Mouse (Mus musculus): ENCODE results near the gene Tbc1d1. TPM values are rescaled to one million over a fixed set of nuclear protein-coding genes. Genes with fewer than 3 reads are reported as not detected.

The Tbc1d1 gene
- polyA plus RNA-seq, 1 experiment from 2014 or later = 31.7 TPM

DNA sequence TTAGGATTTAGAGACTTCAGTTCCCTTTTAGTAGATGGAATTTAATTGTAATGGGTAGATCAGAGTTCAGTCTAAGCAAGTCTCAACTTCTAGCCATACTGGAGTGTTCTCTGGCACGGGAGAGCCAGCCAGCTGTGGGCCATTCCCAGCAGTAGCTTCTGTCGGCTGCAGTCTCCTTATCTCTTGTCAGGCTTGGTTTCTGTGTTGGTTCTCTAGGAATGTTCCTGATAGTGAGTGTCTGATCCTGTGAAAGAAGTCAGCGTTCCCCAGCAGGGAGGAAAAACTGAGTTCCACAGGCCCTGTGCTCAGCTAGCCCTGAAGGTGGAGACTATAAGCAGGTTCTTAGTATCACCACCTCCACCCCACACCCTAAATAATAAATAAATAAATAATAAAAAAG is 88.2 kb downstream of the Tbc1d1 start:
- Histone ChIP-seq H3K36me3 (ENCODE audit: control insufficient read depth, insufficient read depth, low read length) (no peaks in the 10 kb centered on the region), H3K27me3 (ENCODE audit: control insufficient read depth, insufficient read depth, low read length) (no peaks in the 10 kb centered on the region), H3K4me2 (ENCODE audit: low read depth, low read length) (no peak overlapping the region), H3K4me1 (ENCODE audit: control insufficient read depth, insufficient read depth, low read length) (peaks cover 35% of the 10 kb centered on the region), H3K9ac (ENCODE audit: low read length) (no peak overlapping the region), H3K9me3 (replicated peaks; ENCODE audit: control insufficient read depth, low read length) (no peaks in the 10 kb centered on the region), H3K4me3 (replicated peaks; ENCODE audit: low read length) (no peak overlapping the region), H3K27ac (ENCODE audit: low read length) (no peak overlapping the region)
- peak; percentile 33; the same call in 1 of the 2 replicates for ATAC-seq (ENCODE audit: insufficient read depth, low FRiP score)
- 20% methylated on average over 3 of the region's 3 CpGs for WGBS

DNA sequence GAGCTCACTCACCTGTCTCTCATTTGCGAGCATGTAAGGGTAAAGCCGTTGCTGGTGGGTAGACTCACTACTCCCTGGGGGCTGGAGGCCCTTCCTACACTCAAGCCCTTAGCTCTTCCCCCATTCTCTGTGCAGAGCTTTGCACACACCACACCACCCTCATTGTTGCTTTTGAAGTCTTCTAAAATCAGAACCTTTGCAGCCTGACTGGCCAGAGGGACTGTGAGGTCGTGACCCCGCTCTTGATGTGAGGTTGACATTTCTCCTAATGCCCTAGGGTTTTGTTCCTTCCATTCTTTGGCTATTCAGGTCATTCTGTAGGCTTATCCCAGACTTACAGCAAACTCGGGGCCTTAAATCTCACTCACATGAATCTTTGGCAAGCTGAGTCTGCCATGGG is 88.6 kb downstream of the Tbc1d1 start:
- Histone ChIP-seq H3K4me3 (replicated peaks; ENCODE audit: low read length) (no peak overlapping the region), H3K27ac (ENCODE audit: low read length) (no peak overlapping the region), H3K4me2 (ENCODE audit: low read depth, low read length) (no peak overlapping the region), H3K9ac (ENCODE audit: low read length) (no peak overlapping the region), H3K4me1 (ENCODE audit: control insufficient read depth, insufficient read depth, low read length) (peaks cover 35% of the 10 kb centered on the region), H3K27me3 (ENCODE audit: control insufficient read depth, insufficient read depth, low read length) (no peaks in the 10 kb centered on the region), H3K36me3 (ENCODE audit: control insufficient read depth, insufficient read depth, low read length) (no peaks in the 10 kb centered on the region), H3K9me3 (replicated peaks; ENCODE audit: control insufficient read depth, low read length) (no peaks in the 10 kb centered on the region)
- no peak; the same call in 1 of the 2 replicates for ATAC-seq (ENCODE audit: insufficient read depth, low FRiP score)
- 62% methylated on average over 5 of the region's 5 CpGs for WGBS

DNA sequence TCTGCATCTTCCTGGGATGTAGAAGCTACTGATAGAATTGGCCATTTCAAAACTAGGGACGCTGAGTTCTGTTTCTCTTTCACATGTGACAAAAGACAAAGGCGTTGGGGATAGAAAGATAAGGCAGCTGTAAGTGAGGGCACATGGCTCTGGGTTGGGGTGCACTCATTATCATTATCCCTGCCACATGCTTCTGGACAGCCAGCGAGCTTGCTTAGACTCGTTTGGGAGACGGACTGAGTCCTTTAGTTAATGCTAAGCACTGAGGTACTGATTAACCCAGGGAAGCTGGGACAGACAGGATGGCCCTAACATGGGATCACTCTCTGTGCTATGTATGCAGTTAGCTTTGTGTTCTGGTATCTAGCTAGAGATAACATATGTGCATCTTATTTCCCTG is 95.3 kb downstream of the Tbc1d1 start:
- H3K27me3 ChIP-seq (ENCODE audit: control insufficient read depth, insufficient read depth, low read length) = no peaks in the 10 kb centered on the region
- 63% methylated on average over 5 of the region's 5 CpGs for WGBS
- H3K36me3 ChIP-seq (ENCODE audit: control insufficient read depth, insufficient read depth, low read length) = no peaks in the 10 kb centered on the region
- no peak overlapping the region for H3K27ac ChIP-seq (ENCODE audit: low read length)
- no peaks in the 10 kb centered on the region for H3K9me3 ChIP-seq (replicated peaks; ENCODE audit: control insufficient read depth, low read length)
- no peak for ATAC-seq (ENCODE audit: insufficient read depth, low FRiP score)
- no peak overlapping the region for H3K9ac ChIP-seq (ENCODE audit: low read length)
- no peak overlapping the region for H3K4me3 ChIP-seq (replicated peaks; ENCODE audit: low read length)
- no peak overlapping the region for H3K4me2 ChIP-seq (ENCODE audit: low read depth, low read length)
- peaks cover 11% of the 10 kb centered on the region for H3K4me1 ChIP-seq (ENCODE audit: control insufficient read depth, insufficient read depth, low read length)

GRCm38 (mm10) chr5:64254278-64254677 is 98.2 kb downstream of the Tbc1d1 start:
- peaks cover 11% of the 10 kb centered on the region for H3K4me1 ChIP-seq (ENCODE audit: control insufficient read depth, insufficient read depth, low read length)
- H3K27ac ChIP-seq (ENCODE audit: low read length) = peak overlapping the region; percentile 46
- H3K4me2 ChIP-seq (ENCODE audit: low read depth, low read length) = no peak overlapping the region; the same call in 1 of the 2 replicates
- no peaks in the 10 kb centered on the region for H3K9me3 ChIP-seq (replicated peaks; ENCODE audit: control insufficient read depth, low read length)
- H3K9ac ChIP-seq (ENCODE audit: low read length) = no peak overlapping the region
- 0 out of 2 replicates have a peak, but pooled peaks cover 3% of the 10 kb centered on the region for H3K36me3 ChIP-seq (ENCODE audit: control insufficient read depth, insufficient read depth, low read length)
- no peaks in the 10 kb centered on the region for H3K27me3 ChIP-seq (ENCODE audit: control insufficient read depth, insufficient read depth, low read length)
- no peak for ATAC-seq (ENCODE audit: insufficient read depth, low FRiP score)
- no peak overlapping the region for H3K4me3 ChIP-seq (replicated peaks; ENCODE audit: low read length)
- WGBS = 54% methylated on average over 3 of the region's 3 CpGs

DNA sequence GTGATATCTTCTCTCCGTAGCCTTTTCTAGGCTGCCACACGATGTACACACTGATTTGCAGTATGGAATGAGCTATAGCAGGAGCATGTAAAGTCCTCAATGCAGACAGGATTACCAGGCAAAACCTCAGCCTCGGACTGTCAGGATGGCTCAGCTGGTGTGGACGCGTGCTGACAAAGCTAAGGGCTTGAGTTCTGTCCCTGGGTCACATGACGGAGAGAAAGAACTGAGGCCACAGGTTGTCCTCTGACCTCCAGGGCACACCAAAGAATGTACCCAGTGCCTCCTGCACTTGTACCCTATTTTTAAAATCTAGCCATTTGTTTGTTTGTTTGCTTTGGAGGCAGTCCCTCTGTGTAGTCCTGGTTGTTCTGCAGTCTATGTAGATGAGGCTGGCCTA is 98.9 kb downstream of the Tbc1d1 start:
- peaks cover 11% of the 10 kb centered on the region for H3K4me1 ChIP-seq (ENCODE audit: control insufficient read depth, insufficient read depth, low read length)
- no peak overlapping the region for H3K4me2 ChIP-seq (ENCODE audit: low read depth, low read length)
- H3K27me3 ChIP-seq (ENCODE audit: control insufficient read depth, insufficient read depth, low read length) = no peaks in the 10 kb centered on the region
- H3K9ac ChIP-seq (ENCODE audit: low read length) = no peak overlapping the region
- no peak for ATAC-seq (ENCODE audit: insufficient read depth, low FRiP score)
- WGBS = 62% methylated on average over 6 of the region's 6 CpGs
- H3K36me3 ChIP-seq (ENCODE audit: control insufficient read depth, insufficient read depth, low read length) = 0 out of 2 replicates have a peak, but pooled peaks cover 3% of the 10 kb centered on the region
- no peak overlapping the region for H3K4me3 ChIP-seq (replicated peaks; ENCODE audit: low read length)
- H3K27ac ChIP-seq (ENCODE audit: low read length) = no peak overlapping the region
- no peaks in the 10 kb centered on the region for H3K9me3 ChIP-seq (replicated peaks; ENCODE audit: control insufficient read depth, low read length)

- Histone ChIP-seq H3K27ac (ENCODE audit: low read length) (no peak overlapping the region), H3K36me3 (ENCODE audit: control insufficient read depth, insufficient read depth, low read length) (no peaks in the 10 kb centered on the region), H3K4me1 (ENCODE audit: control insufficient read depth, insufficient read depth, low read length) (no peaks in the 10 kb centered on the region), H3K9me3 (replicated peaks; ENCODE audit: control insufficient read depth, low read length) (no peaks in the 10 kb centered on the region), H3K4me2 (ENCODE audit: low read depth, low read length) (no peak overlapping the region), H3K4me3 (replicated peaks; ENCODE audit: low read length) (no peak overlapping the region), H3K27me3 (ENCODE audit: control insufficient read depth, insufficient read depth, low read length) (no peaks in the 10 kb centered on the region), H3K9ac (ENCODE audit: low read length) (no peak overlapping the region)
- 89% methylated on average over 11 of the region's 11 CpGs for WGBS
- ATAC-seq (ENCODE audit: insufficient read depth, low FRiP score) = no peak
These were observed 107.2 kb downstream of the Tbc1d1 start for GRCm38 (mm10) chr5:64263348-64263747.

DNA sequence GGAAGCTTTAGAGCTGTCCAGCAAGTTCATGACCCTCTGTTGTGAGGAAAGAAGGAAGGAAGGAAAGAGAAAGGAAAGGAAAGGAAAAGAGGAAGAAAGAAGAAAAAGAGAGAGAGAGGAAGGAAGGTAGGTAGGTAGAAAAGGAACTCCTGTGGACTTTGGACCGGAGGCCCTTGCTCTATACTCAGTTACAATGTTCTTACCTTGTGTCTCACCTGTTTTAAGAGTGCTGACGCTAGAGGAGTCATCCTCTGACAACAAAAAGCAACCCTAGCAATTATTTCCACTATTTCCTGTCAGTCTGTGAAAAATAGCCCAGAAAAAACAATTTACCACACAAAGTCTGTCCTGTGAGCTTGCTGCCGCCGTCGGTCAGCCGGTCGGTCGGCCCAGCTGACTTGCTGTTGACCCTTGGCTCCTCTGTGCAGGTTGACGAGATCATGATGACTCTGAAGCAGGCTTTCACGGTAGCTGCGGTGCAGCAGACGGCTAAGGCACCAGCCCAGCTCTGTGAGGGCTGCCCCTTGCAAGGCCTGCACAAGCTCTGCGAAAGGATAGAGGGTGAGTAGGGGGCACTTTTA is 107.9 kb downstream of the Tbc1d1 start:
- WGBS = 49% methylated on average over 13 of the region's 13 CpGs
- Histone ChIP-seq H3K9me3 (replicated peaks; ENCODE audit: control insufficient read depth, low read length) (no peaks in the 10 kb centered on the region), H3K4me3 (replicated peaks; ENCODE audit: low read length) (no peak overlapping the region), H3K9ac (ENCODE audit: low read length) (no peak overlapping the region), H3K4me2 (ENCODE audit: low read depth, low read length) (no peak overlapping the region), H3K4me1 (ENCODE audit: control insufficient read depth, insufficient read depth, low read length) (no peaks in the 10 kb centered on the region), H3K27ac (ENCODE audit: low read length) (no peak overlapping the region), H3K27me3 (ENCODE audit: control insufficient read depth, insufficient read depth, low read length) (no peaks in the 10 kb centered on the region), H3K36me3 (ENCODE audit: control insufficient read depth, insufficient read depth, low read length) (no peaks in the 10 kb centered on the region)
- no peak for ATAC-seq (ENCODE audit: insufficient read depth, low FRiP score)

DNA sequence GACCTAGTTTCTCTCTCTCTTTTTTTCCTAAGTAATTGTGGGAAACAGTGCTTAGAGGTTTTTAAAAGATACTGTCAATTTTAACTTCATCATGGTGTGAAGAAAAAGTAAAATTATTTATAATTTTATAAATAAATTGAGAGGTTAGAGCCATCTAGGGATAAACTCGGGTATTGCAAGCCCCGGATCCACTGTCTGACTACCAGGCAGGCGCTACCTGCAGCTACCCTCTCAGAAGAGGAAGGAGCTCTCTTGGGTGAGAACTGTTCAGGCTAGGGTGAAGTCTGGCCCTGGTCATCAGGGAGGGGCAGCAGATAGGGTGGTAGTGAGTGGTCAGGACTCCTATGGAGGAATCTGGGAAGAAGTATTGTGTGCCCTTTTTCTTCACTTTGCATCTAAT is 109.0 kb downstream of the Tbc1d1 start:
- Histone ChIP-seq H3K4me3 (replicated peaks; ENCODE audit: low read length) (no peak overlapping the region), H3K9me3 (replicated peaks; ENCODE audit: control insufficient read depth, low read length) (no peaks in the 10 kb centered on the region), H3K27me3 (ENCODE audit: control insufficient read depth, insufficient read depth, low read length) (no peaks in the 10 kb centered on the region), H3K9ac (ENCODE audit: low read length) (no peak overlapping the region), H3K27ac (ENCODE audit: low read length) (no peak overlapping the region), H3K36me3 (ENCODE audit: control insufficient read depth, insufficient read depth, low read length) (no peaks in the 10 kb centered on the region), H3K4me1 (ENCODE audit: control insufficient read depth, insufficient read depth, low read length) (no peaks in the 10 kb centered on the region), H3K4me2 (ENCODE audit: low read depth, low read length) (no peak overlapping the region)
- WGBS = 17% methylated on average over 3 of the region's 3 CpGs
- peak; percentile 40; the same call in 1 of the 2 replicates for ATAC-seq (ENCODE audit: insufficient read depth, low FRiP score)

GRCm38 (mm10) chr5:64265906-64266305 is 109.8 kb downstream of the Tbc1d1 start:
- H3K27ac ChIP-seq (ENCODE audit: low read length) = no peak overlapping the region
- H3K4me1 ChIP-seq (ENCODE audit: control insufficient read depth, insufficient read depth, low read length) = no peaks in the 10 kb centered on the region
- 76% methylated on average over 3 of the region's 3 CpGs for WGBS
- no peaks in the 10 kb centered on the region for H3K9me3 ChIP-seq (replicated peaks; ENCODE audit: control insufficient read depth, low read length)
- no peaks in the 10 kb centered on the region for H3K27me3 ChIP-seq (ENCODE audit: control insufficient read depth, insufficient read depth, low read length)
- H3K9ac ChIP-seq (ENCODE audit: low read length) = no peak overlapping the region
- no peak overlapping the region for H3K4me2 ChIP-seq (ENCODE audit: low read depth, low read length)
- H3K36me3 ChIP-seq (ENCODE audit: control insufficient read depth, insufficient read depth, low read length) = no peaks in the 10 kb centered on the region
- H3K4me3 ChIP-seq (replicated peaks; ENCODE audit: low read length) = no peak overlapping the region
- ATAC-seq (ENCODE audit: insufficient read depth, low FRiP score) = no peak

All from stomach, embryonic 16.5 days (tissue).